Mouse (Mus musculus) T-helper 17 cell (primary cell): ENCODE measurements at regions not wholly inside any gene's neighbourhood (a gene's known extent, or its start where the extent isn't known, plus 50 kb on each side); places are given as distances from the start of the nearest gene placed in this dataset.

Experiments used
- in situ Hi-C, 2 experiments: fragments of 300-600 bp; cut with MboI, MseI; formaldehyde crosslinking; loops; 1 replicate in 1 of 2; 2 replicates in 1 of 2; pipeline ENCODE4 v1.15.1; 2025; ENCODE audit warnings: high pct_unique_total_duplicates in 2 of 2

GRCm38 (mm10) chr2:84549626-84550025 is 73.1 kb upstream of the Tfpi start:
- in situ Hi-C loops: loop anchor here in 1 of 2 experiments (5.0 kb wide), 1 partner anchor 38 kb away; no protein-coding TSS in a partner anchor

- in situ Hi-C loops: no loop called here
Observed at GRCm38 (mm10) chr2:84548625-84549024, 72.0 kb upstream of the Tfpi start.

- in situ Hi-C loops: no loop called here
Observed at GRCm38 (mm10) chr2:84545676-84546075, 69.1 kb upstream of the Tfpi start.

- in situ Hi-C loops: loop anchor here in 1 of 2 experiments (5.0 kb wide), 1 partner anchor 82 kb away; no protein-coding TSS in a partner anchor
Observed at GRCm38 (mm10) chr2:84544739-84545138, 68.2 kb upstream of the Tfpi start.

GRCm38 (mm10) chr2:84544146-84544545 is 67.6 kb upstream of the Tfpi start:
- in situ Hi-C loops: loop anchor here in 1 of 2 experiments (5.0 kb wide), 1 partner anchor 82 kb away; no protein-coding TSS in a partner anchor

GRCm38 (mm10) chr2:84541440-84541839 is 64.9 kb upstream of the Tfpi start:
- in situ Hi-C loops: loop anchor here in 1 of 2 experiments (5.0 kb wide), 1 partner anchor 79 kb away; no protein-coding TSS in a partner anchor

- in situ Hi-C loops: no loop called here
Observed at GRCm38 (mm10) chr2:84539096-84539495, 62.5 kb upstream of the Tfpi start.

GRCm38 (mm10) chr2:84537957-84538356 is 61.4 kb upstream of the Tfpi start:
- in situ Hi-C loops: no loop called here

GRCm38 (mm10) chr2:84531215-84531614 is 54.6 kb upstream of the Tfpi start:
- in situ Hi-C loops: no loop called here

- in situ Hi-C loops: no loop called here
Observed at GRCm38 (mm10) chr2:84528847-84529775, 52.5 kb upstream of the Tfpi start.
